Comparison of ENCODE assay signal across 8 mouse cellular contexts in the genomic region with DNA sequence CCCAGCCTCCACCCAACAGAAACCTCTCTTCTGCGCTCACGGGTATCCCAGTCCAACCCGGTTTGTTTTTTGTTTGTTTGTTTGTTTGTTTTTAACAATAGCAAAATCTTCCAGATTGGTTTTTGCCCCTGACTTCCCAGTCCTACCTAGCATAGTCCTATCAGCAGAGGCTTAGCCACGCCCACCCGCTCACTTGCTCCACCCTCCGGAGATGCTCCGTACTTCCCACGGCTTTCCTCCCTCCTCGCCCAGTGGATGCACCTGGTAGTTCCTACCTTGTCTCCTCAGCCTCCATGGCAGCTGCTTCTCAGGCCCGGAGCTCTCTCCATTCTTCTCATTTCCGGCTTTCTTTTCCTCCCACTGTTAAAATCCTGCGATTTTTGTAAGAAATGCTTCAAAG. TPM values are rescaled to one million over a fixed set of nuclear protein-coding genes. Genes with fewer than 3 reads are reported as not detected.
DNase-seq lines count a peak whose midpoint lies in the region; ATAC-seq and TF ChIP-seq lines count a peak whose summit lies in the region.

No protein-coding gene starts in this region.

- no peak overlapping the region for H3K27ac ChIP-seq in forebrain, embryonic 16.5 days (ENCODE audit: low read length)
- no peak overlapping the region; the same call in 1 of the 2 replicates for H3K27ac ChIP-seq in thymus, adult 2 months (ENCODE audit: control insufficient read depth, insufficient read depth, low read length)

- no peak overlapping the region for H3K9ac ChIP-seq in forebrain, embryonic 16.5 days (replicated peaks; ENCODE audit: low read depth, low read length)

- H3K4me2 ChIP-seq in forebrain, embryonic 16.5 days (ENCODE audit: low read length): no peak overlapping the region

- no peaks in the 10 kb centered on the region for H3K9me3 ChIP-seq in forebrain, embryonic 16.5 days (ENCODE audit: control insufficient read depth, low read length)

- no peak for TF ChIP-seq CTCF in thymus, adult 2 months (IDR thresholded peaks at IDR 0.05; ENCODE audit: borderline replicate concordance, control insufficient read depth, extremely low read depth, insufficient read depth, low read length, poor library complexity)

- no peak for TF ChIP-seq POLR2A in thymus, adult 2 months (IDR thresholded peaks at IDR 0.05; ENCODE audit: control insufficient read depth, extremely low read depth, insufficient read depth, low read length, poor library complexity)

- H3K4me3 ChIP-seq in forebrain, embryonic 16.5 days (replicated peaks; ENCODE audit: low read length): no peak overlapping the region
- no peak overlapping the region for H3K4me3 ChIP-seq in thymus, adult 2 months (ENCODE audit: control insufficient read depth, insufficient read depth, low read length)

- DNase-seq in gastrocnemius, postnatal 14 days: peak; percentile 23
- DNase-seq in gastrocnemius, postnatal 25 days: no peak
- peak; percentile 17 for DNase-seq in thymus, postnatal 14 days
- no peak for DNase-seq in thymus, adult 18-20 months
- DNase-seq in spleen, adult 12 weeks (ENCODE audit: low spot score): no peak
- no peak for DNase-seq in thymus, adult 2 months

- no peaks in the 10 kb centered on the region for H3K27me3 ChIP-seq in forebrain, embryonic 16.5 days (replicated peaks; ENCODE audit: control insufficient read depth, insufficient read depth, low read length)
- no peaks in the 10 kb centered on the region; the same call in 1 of the 2 replicates for H3K27me3 ChIP-seq in thymus, adult 2 months (ENCODE audit: control insufficient read depth, insufficient read depth, low read length)

- 21% methylated on average over 12 of the region's 12 CpGs for WGBS in forebrain, embryonic 16.5 days
- WGBS in thymus, adult 2 months: 33% methylated on average over 12 of the region's 12 CpGs

- intact Hi-C loops in gastrocnemius, postnatal 14 days (cut with DNase I; ENCODE audit: low total_unique reads): loop anchor here (5.0 kb wide), 1 partner anchor 111 kb away; no protein-coding TSS in a partner anchor

- peak; percentile 51; the same call in 1 of the 2 replicates for ATAC-seq in forebrain, embryonic 16.5 days
- ATAC-seq in megakaryocyte-erythroid progenitor cell, adult 5-6 weeks (replicated peaks; ENCODE audit: low FRiP score, low TSS enrichment, poor library complexity, severe bottlenecking): peak; percentile 75

- H3K4me1 ChIP-seq in forebrain, embryonic 16.5 days (replicated peaks; ENCODE audit: control insufficient read depth, insufficient read depth, low read length): peaks cover 5% of the 10 kb centered on the region; the same call in 1 of the 2 replicates
- H3K4me1 ChIP-seq in thymus, adult 2 months (replicated peaks; ENCODE audit: control insufficient read depth, insufficient read depth, low read length): no peaks in the 10 kb centered on the region

- H3K36me3 ChIP-seq in forebrain, embryonic 16.5 days (ENCODE audit: control insufficient read depth, insufficient read depth): no peaks in the 10 kb centered on the region
- no peaks in the 10 kb centered on the region for H3K36me3 ChIP-seq in thymus, adult 2 months (ENCODE audit: control insufficient read depth, insufficient read depth, low read length)

RNA-seq across cellular contexts. Expression of a gene that starts 4.0 kb away (rescaled TPM):
- total RNA-seq in gastrocnemius, postnatal 14 days (2021): not detected
- total RNA-seq in gastrocnemius, postnatal 25 days (2021): not detected
- polyA plus RNA-seq in forebrain, embryonic 16.5 days (2015; fragmentation: Nextera tagmentation; extraction: Ambion mirVana): 0.86 TPM in 1 of 2 replicates, not detected in the other
- total RNA-seq in megakaryocyte-erythroid progenitor cell, adult 5-6 weeks (2014; fragmentation: Nextera tagmentation): not detected in 2 replicates
- total RNA-seq in megakaryocyte-erythroid progenitor cell, adult 5-6 weeks (2017): not detected in 2 replicates
- not detected in 2 replicates for polyA plus RNA-seq in thymus, adult 2 months (2012; rRNA removed)

RNA-seq across cellular contexts. Expression of a gene that starts 42.3 kb away (rescaled TPM):
- not detected for total RNA-seq in gastrocnemius, postnatal 14 days (2021)
- not detected for total RNA-seq in gastrocnemius, postnatal 25 days (2021)
- polyA plus RNA-seq in forebrain, embryonic 16.5 days (2015; fragmentation: Nextera tagmentation; extraction: Ambion mirVana): 2.5 and 3.3 TPM in 2 replicates
- not detected in 2 replicates for total RNA-seq in megakaryocyte-erythroid progenitor cell, adult 5-6 weeks (2014; fragmentation: Nextera tagmentation)
- total RNA-seq in megakaryocyte-erythroid progenitor cell, adult 5-6 weeks (2017): not detected in 2 replicates
- 0.03 TPM in 1 of 2 replicates, not detected in the other for polyA plus RNA-seq in thymus, adult 2 months (2012; rRNA removed)

RNA-seq across cellular contexts. Expression of a gene that starts 42.3 kb away (rescaled TPM):
- total RNA-seq in gastrocnemius, postnatal 14 days (2021): not detected
- not detected for total RNA-seq in gastrocnemius, postnatal 25 days (2021)
- 14.9 and 18.4 TPM in 2 replicates for polyA plus RNA-seq in forebrain, embryonic 16.5 days (2015; fragmentation: Nextera tagmentation; extraction: Ambion mirVana)
- total RNA-seq in megakaryocyte-erythroid progenitor cell, adult 5-6 weeks (2014; fragmentation: Nextera tagmentation): not detected in 2 replicates
- total RNA-seq in megakaryocyte-erythroid progenitor cell, adult 5-6 weeks (2017): not detected in 2 replicates
- not detected in 2 replicates for polyA plus RNA-seq in thymus, adult 2 months (2012; rRNA removed)

Comparison
In these comparisons a context has a peak if more than half of its experiments do, and no peak if none do; other contexts are left out.
1. DNase-seq: peak in gastrocnemius, postnatal 14 days (single experiment) and thymus, postnatal 14 days (single experiment); none in gastrocnemius, postnatal 25 days (single experiment), thymus, adult 18-20 months (0 of 2), spleen, adult 12 weeks (single experiment) and thymus, adult 2 months (single experiment).